Mouse (Mus musculus) kidney, embryonic 16.5 days (tissue): ENCODE measurements around the gene Gm44579. TPM values are rescaled to one million over a fixed set of nuclear protein-coding genes. Genes with fewer than 3 reads are reported as not detected.

ENCODE experiments used
- ATAC-seq: fragments of 200-750 bp; cut with Nextera tagmentation; 2 replicates; pipeline ENCODE4 v1.8.0; 2017; ENCODE audit warnings: moderate TSS enrichment; ENCODE audit not compliant: low FRiP score, low TSS enrichment
- H3K27ac ChIP-seq: fragments of 300-500 bp; sonication (generic); 2 replicates; pipeline ENCODE4 v1.5.1; 2014; ENCODE audit warnings: low read length
- H3K27me3 ChIP-seq: fragments of 300-500 bp; sonication (generic); 2 replicates; pipeline ENCODE4 v1.6.1; 2014; ENCODE audit warnings: low read length, control low read depth, mixed read lengths; ENCODE audit not compliant: insufficient read depth
- H3K36me3 ChIP-seq: fragments of 300-500 bp; sonication (generic); 2 replicates; pipeline ENCODE4 v1.6.1; 2014; ENCODE audit warnings: low read length, control low read depth, mixed read lengths; ENCODE audit not compliant: insufficient read depth
- H3K4me1 ChIP-seq: fragments of 300-500 bp; sonication (generic); 2 replicates; pipeline ENCODE4 v1.6.1; 2014; ENCODE audit warnings: low read length, control low read depth, mixed read lengths; ENCODE audit not compliant: insufficient read depth
- H3K4me2 ChIP-seq: fragments of 300-500 bp; sonication (generic); replicated peaks from 2 replicates; pipeline ENCODE4 v1.6.1; 2014; ENCODE audit warnings: low read depth, low read length
- H3K4me3 ChIP-seq: fragments of 300-500 bp; sonication (generic); 2 replicates; pipeline ENCODE4 v1.5.1; 2014; ENCODE audit warnings: mild to moderate bottlenecking, low read length
- H3K9ac ChIP-seq: fragments of 300-500 bp; sonication (generic); replicated peaks from 2 replicates; pipeline ENCODE4 v1.6.1; 2014; ENCODE audit warnings: low read length
- H3K9me3 ChIP-seq: fragments of 300-500 bp; sonication (generic); 2 replicates; pipeline ENCODE4 v1.6.1; 2016; ENCODE audit warnings: low read length, control low read depth
- WGBS: fragments of 180-500 bp; shearing (Covaris S2); extraction: QIAGEN DNeasy Blood & Tissue Kit; methylation state at CpG from one replicate; pipeline ENCODE4 v1.1.7; 2014; 5-methylcytosine and 5-hydroxymethylcytosine counted together
- polyA plus RNA-seq: library from polyadenylated mRNA; unstranded; fragments of >200 nt; fragmentation: Nextera tagmentation; extraction: Ambion mirVana; gene quantifications from 2 replicates; pipeline ENCODE4 v1.2.1, GENCODE M21; 2015

Gene Gm44579
- polyA plus RNA-seq, 1 experiment from 2014 or later, result not detected

- ATAC-seq, result no peak
- Histone ChIP-seq H3K27me3 (no peaks in the 10 kb centered on the region), H3K4me2 (no peak overlapping the region), H3K27ac (no peak overlapping the region), H3K36me3 (no peaks in the 10 kb centered on the region), H3K4me1 (peaks cover 10% of the 10 kb centered on the region; the same call in 1 of the 2 replicates), H3K4me3 (no peak overlapping the region), H3K9me3 (no peaks in the 10 kb centered on the region), H3K9ac (no peak overlapping the region)
- 61% methylated on average over 1 of the region's 1 CpGs for WGBS
These were observed 63.5 kb downstream of the Gm44579 start for GRCm38 (mm10) chr15:98157253-98157652.

DNA sequence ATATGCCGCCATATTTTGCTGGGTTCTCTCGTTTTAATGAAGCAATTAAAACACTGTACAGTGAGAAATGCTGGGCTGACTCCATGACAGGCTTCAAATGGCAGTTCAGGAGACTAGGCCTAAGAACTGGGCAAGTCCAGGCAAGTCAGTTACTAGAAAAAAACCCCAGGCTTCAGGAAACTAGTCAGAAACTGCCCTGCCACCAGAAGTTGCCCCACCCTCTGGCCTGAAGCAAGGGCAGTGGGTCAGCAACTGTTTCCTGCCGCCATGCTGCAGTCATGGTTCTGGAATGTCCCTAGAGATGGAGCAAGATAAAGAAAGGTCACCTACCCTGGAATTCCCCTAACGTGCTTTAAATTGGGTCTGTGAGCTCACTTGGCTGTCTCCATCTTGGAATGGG is 64.8 kb downstream of the Gm44579 start:
- Histone ChIP-seq H3K9me3 (no peaks in the 10 kb centered on the region), H3K27ac (no peak overlapping the region), H3K4me2 (no peak overlapping the region), H3K4me1 (peaks cover 6% of the 10 kb centered on the region; the same call in 1 of the 2 replicates), H3K27me3 (no peaks in the 10 kb centered on the region), H3K4me3 (no peak overlapping the region), H3K36me3 (no peaks in the 10 kb centered on the region), H3K9ac (no peak overlapping the region)
- no peak for ATAC-seq
- 68% methylated on average over 4 of the region's 4 CpGs for WGBS

- H3K9ac ChIP-seq, result no peak overlapping the region
- no peaks in the 10 kb centered on the region for H3K9me3 ChIP-seq
- no peak overlapping the region for H3K4me2 ChIP-seq
- H3K27ac ChIP-seq, result no peak overlapping the region
- no peak overlapping the region for H3K4me3 ChIP-seq
- ATAC-seq, result no peak
- no peaks in the 10 kb centered on the region for H3K4me1 ChIP-seq
- 91% methylated on average over 5 of the region's 5 CpGs for WGBS
- no peaks in the 10 kb centered on the region for H3K27me3 ChIP-seq
- no peaks in the 10 kb centered on the region for H3K36me3 ChIP-seq
These were observed 65.5 kb downstream of the Gm44579 start for GRCm38 (mm10) chr15:98155272-98155671.

DNA sequence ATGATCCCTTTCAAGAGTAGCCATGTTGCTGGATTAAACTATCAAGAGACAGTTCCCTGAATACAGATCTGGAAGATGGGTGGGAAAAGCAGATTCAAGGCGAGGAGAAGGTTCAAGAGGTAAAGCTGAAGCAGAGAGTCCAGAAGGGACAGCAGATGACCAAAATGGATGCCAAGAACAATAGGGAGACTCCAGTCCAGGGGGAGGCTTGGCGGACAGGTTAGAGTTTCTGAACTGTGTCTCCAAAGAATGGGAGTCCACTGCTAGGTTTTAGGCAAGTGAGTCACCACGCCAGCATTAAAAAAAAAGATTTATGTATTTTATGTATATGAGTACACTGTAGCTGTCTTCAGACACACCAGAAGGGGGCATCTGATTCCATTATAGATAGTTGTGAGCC is 66.1 kb downstream of the Gm44579 start:
- Histone ChIP-seq H3K36me3 (no peaks in the 10 kb centered on the region), H3K9me3 (no peaks in the 10 kb centered on the region)

DNA sequence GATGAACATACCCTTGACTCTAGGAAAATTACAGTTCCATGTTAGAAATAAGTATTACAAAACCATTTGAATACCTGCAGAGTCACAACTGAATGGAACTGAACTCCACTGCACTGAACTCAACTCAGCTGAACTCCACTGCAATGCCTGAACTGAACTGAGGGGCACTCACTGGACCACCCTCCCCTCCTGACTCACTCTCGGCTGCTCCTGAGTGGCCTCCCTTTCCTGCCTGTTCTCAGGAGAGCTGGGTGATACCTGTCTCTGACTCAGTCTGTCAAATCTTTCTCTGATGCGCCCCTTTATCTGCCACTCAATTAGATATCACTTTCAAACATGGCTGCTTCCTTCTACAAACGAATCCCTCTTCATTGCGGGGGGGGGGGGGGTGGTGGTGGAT is 66.6 kb downstream of the Gm44579 start:
- ATAC-seq, result no peak
- no peaks in the 10 kb centered on the region for H3K27me3 ChIP-seq

More for the DNA sequence above, 66.1 kb downstream of the Gm44579 start:
- ATAC-seq, result no peak
- H3K4me3 ChIP-seq, result no peak overlapping the region
- no peaks in the 10 kb centered on the region for H3K4me1 ChIP-seq
- H3K27ac ChIP-seq, result no peak overlapping the region
- no peak overlapping the region for H3K4me2 ChIP-seq
- no peaks in the 10 kb centered on the region for H3K27me3 ChIP-seq
- H3K9ac ChIP-seq, result no peak overlapping the region
- WGBS, result 81% methylated on average over 3 of the region's 3 CpGs

GRCm38 (mm10) chr15:98153625-98154024 is 67.2 kb downstream of the Gm44579 start:
- Histone ChIP-seq H3K27me3 (no peaks in the 10 kb centered on the region), H3K4me1 (no peaks in the 10 kb centered on the region), H3K4me3 (no peak overlapping the region), H3K9me3 (no peaks in the 10 kb centered on the region), H3K4me2 (no peak overlapping the region), H3K36me3 (no peaks in the 10 kb centered on the region), H3K9ac (peak overlapping the region; percentile 44; the same call in 1 of the 2 replicates), H3K27ac (no peak overlapping the region)
- WGBS, result 21% methylated on average over 3 of the region's 3 CpGs
- no peak; the same call in 1 of the 2 replicates for ATAC-seq

More for the DNA sequence above, 66.6 kb downstream of the Gm44579 start:
- Histone ChIP-seq H3K9me3 (no peaks in the 10 kb centered on the region), H3K27ac (no peak overlapping the region), H3K36me3 (no peaks in the 10 kb centered on the region), H3K4me3 (no peak overlapping the region), H3K4me1 (no peaks in the 10 kb centered on the region), H3K4me2 (no peak overlapping the region), H3K9ac (no peak overlapping the region)
- WGBS, result 58% methylated on average over 4 of the region's 4 CpGs

- no peak for ATAC-seq
- no peaks in the 10 kb centered on the region for H3K27me3 ChIP-seq
- no peaks in the 10 kb centered on the region for H3K36me3 ChIP-seq
- H3K4me2 ChIP-seq, result no peak overlapping the region
- H3K9ac ChIP-seq, result no peak overlapping the region
- no peak overlapping the region for H3K27ac ChIP-seq
- H3K4me1 ChIP-seq, result 0 out of 2 replicates have a peak, but pooled peaks cover 4% of the 10 kb centered on the region
- H3K4me3 ChIP-seq, result no peak overlapping the region
- WGBS, result 85% methylated on average over 7 of the region's 7 CpGs
- no peaks in the 10 kb centered on the region for H3K9me3 ChIP-seq
These were observed 67.9 kb downstream of the Gm44579 start for GRCm38 (mm10) chr15:98152916-98153315.

DNA sequence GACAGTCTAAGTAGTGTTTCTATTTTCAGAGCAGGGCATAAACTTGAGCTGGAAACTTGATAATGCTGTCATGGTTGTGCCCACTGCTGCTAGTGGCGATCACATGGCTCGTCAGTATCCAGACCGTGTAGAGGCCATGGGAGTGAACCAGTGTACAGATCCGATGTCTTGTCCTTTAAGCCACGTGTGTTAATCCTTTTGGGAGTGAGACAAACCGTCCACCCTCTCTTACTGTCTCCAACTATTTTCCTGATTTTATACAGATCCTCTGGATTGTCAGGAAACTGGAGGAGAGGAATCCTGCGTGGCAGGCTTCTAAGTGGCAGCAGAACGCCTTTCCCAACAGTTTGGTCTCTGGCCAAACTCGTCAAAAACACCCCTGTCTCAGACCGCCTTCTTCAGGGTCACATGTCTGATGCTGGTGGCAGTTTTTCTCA is 71.6 kb downstream of the Gm44579 start:
- 43% methylated on average over 10 of the region's 10 CpGs for WGBS
- no peak overlapping the region for H3K4me2 ChIP-seq
- no peak overlapping the region for H3K4me3 ChIP-seq
- no peak overlapping the region for H3K9ac ChIP-seq
- no peaks in the 10 kb centered on the region for H3K36me3 ChIP-seq
- no peaks in the 10 kb centered on the region for H3K27me3 ChIP-seq
- H3K9me3 ChIP-seq, result no peaks in the 10 kb centered on the region
- peak overlapping the region; percentile 44; the same call in 1 of the 2 replicates for H3K27ac ChIP-seq
- ATAC-seq, result no peak
- peaks cover 16% of the 10 kb centered on the region for H3K4me1 ChIP-seq

- Histone ChIP-seq H3K27me3 (no peaks in the 10 kb centered on the region), H3K9ac (no peak overlapping the region), H3K9me3 (no peaks in the 10 kb centered on the region), H3K36me3 (no peaks in the 10 kb centered on the region), H3K4me1 (peaks cover 19% of the 10 kb centered on the region), H3K4me3 (no peak overlapping the region), H3K27ac (peak overlapping the region; percentile 20; the same call in 1 of the 2 replicates), H3K4me2 (no peak overlapping the region)
- WGBS, result 64% methylated on average over 3 of the region's 3 CpGs
- no peak for ATAC-seq
These were observed 72.4 kb downstream of the Gm44579 start for GRCm38 (mm10) chr15:98148356-98148755.

DNA sequence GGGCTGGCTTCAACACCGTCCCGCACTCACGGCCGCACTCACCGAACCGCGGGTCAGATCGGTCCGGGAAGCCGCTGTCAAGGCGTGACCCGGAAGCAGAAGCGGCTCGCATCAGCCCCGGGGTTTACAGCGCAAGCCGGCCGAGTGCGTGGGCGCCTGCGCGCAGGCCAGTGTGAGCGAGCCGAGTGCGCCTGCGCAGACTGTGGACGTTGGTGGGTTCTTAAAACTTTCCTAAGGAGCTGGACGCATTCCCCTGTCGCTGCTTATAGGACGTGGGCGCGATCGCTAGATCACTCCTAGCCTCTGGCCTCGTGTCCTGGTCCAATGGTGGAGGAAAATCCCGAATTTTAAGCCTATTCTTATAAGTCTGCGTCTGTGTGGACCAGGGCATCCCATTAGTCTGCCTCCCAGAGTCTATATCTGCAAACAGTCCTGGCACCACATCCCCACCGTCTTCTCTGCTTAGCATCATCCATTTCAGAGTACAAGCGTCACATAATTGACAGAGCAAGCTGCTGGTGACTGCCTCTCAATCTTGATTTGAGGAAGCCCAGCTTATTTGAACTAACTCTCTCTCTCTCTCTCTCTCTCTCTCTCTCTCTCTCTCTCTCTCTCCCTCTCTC is 75.1 kb downstream of the Gm44579 start:
- WGBS, result 1% methylated on average over 38 of the region's 38 CpGs

More for the DNA sequence above, 75.1 kb downstream of the Gm44579 start:
- H3K4me1 ChIP-seq, result peaks cover 21% of the 10 kb centered on the region
- H3K27ac ChIP-seq, result peak overlapping the region; percentile 86
- H3K9ac ChIP-seq, result peak overlapping the region; percentile 94
- peak; percentile 97 for ATAC-seq
- peak overlapping the region; percentile 96 for H3K4me3 ChIP-seq
- peaks cover 13% of the 10 kb centered on the region for H3K36me3 ChIP-seq
- H3K4me2 ChIP-seq, result peak overlapping the region; percentile 74
- no peaks in the 10 kb centered on the region for H3K27me3 ChIP-seq
- H3K9me3 ChIP-seq, result no peaks in the 10 kb centered on the region
